Mouse (Mus musculus) spleen, postnatal 10 days (tissue): ENCODE results near the gene Muc20.

ENCODE experiments used
- DNase-seq, 2 experiments: peaks; one replicate each; pipeline ENCODE4 v3.0.0; 2021 to 2022; ENCODE audit warnings: low spot score in 2 of 2

Muc20 gene

DNA sequence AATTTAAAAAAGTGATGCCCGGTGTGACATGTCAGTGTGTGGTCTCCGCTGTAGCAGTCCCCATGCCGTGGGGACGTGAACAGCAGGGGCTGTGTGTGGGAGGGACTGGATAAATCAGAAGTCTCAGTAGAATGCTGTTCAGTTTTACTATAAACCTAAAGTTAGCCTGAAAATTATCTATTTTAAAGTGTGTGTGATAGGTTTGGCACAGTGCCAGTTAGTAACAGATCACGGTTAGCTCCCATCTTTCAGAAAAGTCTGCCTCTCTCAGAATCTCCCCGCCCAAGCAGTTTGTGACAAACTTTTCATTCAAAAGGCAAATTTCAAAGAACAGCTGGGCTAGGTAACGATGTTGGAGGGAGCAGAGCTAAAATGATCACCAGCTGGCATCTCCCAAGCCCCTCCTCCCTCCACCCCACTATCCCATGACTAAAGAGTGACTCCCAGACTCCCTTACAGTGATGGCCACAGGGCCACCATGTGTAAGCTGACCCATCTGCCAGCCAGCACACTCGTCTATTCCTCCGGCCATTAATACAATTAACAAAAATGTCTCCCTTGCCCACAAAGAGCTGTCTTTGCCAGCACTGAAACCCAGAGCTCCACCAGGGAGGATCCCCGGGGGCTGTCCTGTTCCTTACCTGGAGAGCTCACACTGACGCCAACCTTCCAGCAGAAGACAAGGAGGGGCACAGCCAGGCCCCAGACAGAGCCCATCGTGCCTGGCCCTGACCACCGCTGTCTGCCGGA lies 384 bp downstream of the Muc20 start:
- no peak for DNase-seq

DNA sequence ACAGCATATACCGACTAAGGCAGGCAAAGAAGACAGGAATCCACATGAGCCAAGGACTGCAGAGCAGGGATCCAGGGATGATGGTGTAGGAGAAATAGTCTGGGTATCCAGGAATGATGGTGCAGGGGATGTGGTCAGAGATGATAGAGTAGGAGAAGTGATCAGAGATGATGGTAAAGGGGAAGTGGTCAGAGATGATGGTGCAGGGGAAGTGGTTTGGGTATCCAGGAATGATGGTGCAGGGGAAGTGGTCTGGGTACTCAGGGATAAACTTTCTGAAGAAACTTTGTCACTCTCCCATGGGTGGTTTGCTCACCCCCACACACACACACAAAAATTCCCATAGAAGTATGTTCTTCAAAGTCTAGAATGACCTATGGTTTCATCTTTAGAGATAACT lies 2.1 kb downstream of the Muc20 start:
- DNase-seq, result no peak

DNA sequence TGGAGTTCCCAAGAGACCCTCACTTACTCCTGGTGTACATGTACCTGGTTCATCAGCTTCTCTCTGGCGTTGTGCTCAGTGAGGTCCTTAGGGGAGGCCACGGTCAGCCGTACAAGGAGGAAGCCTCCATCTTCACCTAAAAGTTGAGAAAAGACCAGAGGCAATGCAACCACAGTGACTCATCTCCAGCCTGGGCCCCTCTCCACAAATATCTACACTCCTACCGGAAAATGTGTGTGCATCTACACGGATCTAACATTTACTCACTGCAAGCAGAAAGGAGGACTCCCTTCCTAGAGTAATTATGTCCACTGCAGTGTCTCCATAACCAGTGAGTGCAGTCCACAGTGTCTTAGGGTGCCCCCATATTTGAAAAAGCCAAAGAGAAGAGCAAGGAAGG lies 7.2 kb downstream of the Muc20 start:
- DNase-seq, result no peak

DNA sequence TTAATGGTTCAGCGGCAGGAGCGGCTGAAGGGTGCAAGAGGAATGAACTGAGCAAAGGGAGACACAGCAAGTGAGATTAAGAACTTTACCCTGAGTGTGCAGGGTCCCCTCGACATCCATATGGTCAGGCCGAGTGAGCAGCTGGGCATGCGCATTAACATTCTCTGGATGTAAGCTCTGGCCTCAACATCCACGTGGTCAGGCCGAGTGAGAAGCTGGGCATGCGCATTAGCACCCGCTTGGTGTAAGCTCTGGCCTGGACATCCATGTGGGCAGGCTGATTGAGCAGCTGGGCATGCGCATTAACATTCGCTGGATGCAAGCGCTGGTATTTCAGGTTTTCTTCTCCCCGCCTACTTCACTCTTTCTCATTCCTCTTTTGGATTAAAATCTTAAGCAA lies 12.4 kb downstream of the Muc20 start:
- DNase-seq, result no peak

DNA sequence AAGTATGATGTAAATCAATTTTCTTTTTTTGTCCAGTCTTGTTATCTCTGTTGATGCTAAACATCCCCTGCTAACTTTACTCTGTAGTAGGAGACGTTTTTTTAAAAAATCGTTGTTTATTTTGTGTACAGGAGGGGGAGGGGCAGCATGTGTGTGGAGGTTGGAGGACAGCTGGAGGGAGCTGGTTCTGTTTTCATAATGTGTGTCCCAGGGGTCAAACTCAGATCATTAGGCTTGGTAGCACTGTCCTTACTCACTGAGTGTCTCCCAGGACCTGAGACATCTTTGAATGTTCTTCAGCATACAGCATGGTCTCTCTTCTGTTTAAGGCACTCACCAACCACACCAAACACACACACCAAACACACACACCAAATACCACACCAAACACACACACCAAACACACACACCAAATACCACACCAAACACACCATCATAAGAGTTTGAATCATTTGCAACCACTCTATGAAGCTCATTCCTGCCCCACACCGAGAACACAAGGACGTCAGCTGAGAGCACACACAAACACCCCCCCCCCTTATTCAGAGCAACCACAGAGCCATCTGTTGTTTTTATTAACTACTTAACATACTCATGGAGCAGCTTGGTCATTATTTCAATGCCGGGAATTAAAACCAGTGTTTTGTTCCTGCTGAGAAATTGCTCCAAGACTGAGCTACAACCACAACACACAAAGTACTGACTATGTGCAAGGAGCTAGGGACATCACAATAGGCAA lies 13.7 kb downstream of the Muc20 start:
- no peak for DNase-seq

DNA sequence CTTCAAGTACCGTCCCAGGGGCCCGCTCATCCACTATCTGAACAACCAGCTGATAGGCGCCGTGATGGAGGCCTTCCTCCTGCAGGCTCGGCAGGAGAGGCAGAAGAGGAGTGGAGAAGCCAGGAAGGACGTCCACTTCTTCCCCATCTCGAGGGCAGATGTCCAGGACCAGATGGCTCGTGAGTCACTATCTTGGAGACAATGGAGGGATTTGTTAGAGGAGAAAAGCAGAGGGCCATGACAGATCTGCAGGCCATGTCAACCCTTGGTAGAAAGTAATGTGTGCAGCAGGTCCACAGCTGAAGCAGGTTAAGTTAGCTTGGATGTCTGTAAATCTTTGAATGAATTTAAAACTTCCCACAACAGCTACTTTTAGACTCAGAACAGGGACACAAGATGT lies 18.3 kb downstream of the Muc20 start:
- no peak for DNase-seq

DNA sequence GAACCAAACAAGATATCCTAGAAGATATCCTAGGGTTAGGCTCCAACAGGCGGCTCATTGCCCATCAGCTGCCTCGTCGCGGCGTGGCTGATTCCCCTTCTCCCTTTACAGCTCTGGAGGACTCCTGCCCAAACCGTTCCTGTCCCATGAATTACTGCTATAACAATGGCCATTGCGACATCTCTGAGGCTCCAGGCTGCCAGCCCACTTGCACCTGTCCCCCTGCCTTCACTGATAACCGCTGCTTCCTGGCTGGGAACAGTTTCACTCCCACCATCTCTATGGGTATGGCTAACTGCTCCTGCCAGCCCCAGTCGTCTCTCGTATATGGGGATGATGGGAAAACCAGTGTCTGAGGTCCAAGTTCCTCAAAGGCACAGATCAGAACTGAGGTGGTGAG lies 20.6 kb downstream of the Muc20 start:
- no peak for DNase-seq

DNA sequence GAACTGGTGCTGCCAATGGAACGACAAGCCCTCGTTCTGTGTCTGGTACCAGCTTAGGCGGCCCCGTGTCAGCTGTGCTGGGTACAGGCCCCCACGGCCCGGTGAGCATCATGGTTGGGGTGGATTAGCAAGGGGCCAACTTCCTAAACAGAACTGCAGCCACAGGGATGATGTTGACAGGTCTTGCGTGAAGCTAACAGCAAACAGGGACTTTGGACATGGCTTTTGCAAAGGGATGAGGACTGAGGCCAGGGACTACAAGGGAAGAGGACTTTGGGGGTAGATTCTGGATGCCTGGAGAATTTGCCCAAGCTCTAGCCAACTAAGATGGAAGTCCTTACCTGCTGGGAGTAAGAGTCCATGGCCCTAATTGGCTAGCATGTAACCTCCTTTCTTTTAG lies 30.3 kb downstream of the Muc20 start:
- DNase-seq, result no peak

DNA sequence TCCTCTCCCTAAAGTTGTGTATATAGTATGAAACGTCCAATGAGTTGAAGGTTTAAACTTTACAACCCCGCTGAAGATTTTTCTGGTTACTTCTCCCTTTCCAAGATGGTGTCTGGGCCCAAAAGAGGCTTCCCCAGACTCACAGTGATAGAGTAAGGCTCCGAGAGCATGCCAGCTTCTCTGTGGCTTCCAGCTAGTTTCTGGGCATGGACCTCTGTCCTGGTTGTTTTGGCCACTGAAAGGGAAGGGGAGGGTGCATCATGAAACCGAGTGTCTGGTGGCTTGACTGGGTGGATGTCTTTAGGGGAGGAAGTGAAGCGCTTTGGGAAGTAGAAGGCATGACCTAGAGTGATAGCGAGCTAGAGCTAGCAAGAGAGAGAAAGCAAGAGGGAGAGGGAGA lies 32.3 kb downstream of the Muc20 start:
- DNase-seq, result no peak

DNA sequence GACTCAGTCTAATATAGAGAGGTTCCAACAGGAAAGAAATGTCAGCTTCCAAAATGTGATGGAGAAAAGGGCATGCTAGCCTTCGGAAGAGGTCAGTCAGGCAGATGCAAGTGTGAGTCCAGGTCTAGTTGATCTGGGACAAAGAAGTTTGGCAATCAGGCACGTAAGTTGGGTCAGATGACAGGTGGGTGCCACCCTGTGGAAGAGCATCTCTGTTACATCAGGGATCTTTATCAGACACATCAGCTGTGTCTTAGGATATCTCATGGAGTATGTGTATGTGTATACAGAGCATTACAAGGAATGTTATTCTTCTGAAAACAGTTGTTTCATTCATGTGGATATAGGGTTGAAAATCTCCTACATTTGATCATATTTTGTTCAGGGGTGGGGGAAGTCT lies 32.7 kb downstream of the Muc20 start:
- DNase-seq, result no peak

DNA sequence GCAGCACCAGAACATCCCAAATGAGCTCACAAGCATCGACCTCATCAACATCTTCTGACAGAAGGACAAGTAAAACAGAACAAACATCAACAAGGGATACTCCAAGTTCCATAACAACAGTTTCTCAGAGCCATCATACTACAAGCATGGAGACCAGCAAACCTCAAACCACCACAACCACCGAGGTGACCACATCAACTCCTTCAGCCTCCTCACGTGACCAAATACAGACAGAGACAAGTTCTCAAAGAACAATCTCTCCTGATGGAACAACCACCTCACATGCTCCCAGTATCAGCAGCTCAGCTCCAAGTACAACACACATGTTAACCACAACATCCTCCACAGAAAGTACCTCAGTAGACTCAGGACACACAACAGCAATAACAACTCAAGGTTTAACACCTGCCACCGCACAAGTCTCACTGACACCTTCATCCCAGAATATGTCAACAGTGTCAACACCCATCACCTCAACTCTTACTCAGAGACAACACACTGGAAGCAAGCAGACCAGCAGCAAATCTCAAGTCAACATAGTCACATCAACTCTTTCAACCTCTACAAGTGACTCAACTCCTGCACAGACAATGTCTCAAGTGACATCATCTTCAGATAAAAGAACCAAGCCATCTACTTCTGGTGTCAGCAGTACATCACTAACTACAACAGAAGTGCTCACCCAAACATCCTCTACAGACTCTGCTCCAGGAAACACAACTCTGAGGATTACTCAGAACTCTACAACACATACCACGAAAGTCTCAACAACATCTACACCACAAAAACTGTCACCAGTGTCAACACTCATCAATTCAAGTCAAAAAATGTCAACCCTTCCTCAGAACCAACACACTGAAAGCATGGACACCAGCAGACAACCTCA lies 46.8 kb downstream of the Muc20 start:
- no peak for DNase-seq

DNA sequence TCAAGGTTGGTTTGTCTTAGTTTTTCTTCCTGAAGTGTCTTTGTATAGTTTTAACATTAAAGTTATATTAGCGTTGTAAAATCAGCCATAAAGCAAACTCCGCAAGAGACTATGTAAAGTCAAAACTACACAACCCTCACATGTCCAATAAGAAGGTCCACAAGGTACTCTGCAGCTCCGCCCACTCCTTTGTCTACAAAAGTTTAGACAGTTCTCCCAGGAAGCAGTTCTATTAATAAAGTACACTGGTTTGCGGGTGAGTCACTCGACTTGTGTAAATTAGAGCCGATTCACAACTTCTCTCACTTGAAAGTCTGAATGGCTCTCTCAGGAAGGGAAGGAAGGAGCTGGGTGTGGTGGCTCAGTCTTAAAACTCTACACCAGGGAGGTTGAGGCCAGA lies 51.4 kb downstream of the Muc20 start:
- DNase-seq, result no peak

DNA sequence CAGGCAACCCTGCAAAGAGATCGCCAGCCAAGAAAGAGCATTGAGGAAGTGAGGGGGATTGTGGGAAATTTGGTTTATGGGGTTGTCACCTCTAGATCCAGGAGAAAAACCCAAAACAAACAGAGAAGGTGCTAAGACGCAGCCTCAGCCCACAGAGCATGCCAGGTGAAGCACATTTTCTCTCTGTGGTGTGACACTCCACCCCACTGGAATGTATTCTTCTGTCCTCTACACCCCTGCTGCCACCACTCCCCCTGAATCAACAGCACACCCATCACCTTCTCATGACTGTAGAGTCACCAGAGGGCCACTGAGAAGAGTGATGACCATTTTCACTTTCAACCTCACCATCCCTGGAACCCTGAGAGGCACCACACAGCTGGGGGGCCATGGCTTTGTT lies 54.5 kb downstream of the Muc20 start:
- no peak for DNase-seq

DNA sequence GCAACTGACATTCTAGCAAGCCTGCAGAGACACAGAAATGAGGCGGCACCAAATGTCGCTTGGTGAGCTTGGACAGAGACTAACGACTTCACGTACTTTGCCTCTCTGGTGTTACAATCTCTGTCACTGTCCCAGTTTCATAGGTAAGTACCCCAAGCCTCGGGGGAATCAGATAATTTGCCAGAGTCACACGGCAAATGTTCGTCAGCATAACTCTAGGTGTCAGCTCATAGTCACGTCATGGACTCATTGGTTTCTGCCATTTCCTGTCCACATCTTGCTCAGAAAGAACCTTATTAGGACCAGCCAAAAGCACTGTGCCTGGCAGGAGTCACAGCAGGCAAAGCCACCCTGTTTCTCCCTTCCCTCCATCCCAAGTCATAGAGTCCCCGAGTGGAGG lies 55.9 kb downstream of the Muc20 start:
- DNase-seq, result no peak

DNA sequence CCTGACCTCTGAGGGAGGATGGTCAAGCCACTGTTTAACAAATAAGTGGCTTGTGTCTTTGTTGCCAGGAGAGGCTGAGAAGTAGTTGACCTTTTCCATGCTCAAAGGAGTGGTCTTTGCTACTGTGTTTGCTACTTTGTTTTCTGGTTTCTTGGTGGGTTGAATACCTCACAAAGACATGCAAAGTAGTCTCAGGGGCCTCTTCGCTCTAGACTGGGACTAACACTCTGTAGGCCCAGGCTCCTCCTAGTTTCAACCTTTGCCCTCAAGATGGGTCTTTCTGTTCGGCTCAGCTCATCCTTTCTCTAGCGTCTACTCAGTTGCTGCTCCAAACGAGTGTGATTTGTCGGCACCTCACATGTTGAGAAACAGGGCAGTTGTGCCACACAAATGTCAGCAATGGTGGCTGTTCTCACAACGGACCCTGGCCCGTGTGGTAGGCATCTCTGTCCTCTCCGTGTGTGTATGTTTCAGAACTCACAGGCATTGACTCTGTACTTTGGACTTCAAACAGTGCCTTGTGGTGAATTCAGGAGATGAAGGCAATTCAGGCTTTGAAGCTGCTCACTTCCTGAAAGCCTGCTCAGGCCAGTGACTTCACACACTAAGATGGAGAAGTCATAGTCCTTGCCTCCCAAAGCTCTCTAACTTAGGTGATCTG lies 57.1 kb downstream of the Muc20 start:
- DNase-seq, result no peak

DNA sequence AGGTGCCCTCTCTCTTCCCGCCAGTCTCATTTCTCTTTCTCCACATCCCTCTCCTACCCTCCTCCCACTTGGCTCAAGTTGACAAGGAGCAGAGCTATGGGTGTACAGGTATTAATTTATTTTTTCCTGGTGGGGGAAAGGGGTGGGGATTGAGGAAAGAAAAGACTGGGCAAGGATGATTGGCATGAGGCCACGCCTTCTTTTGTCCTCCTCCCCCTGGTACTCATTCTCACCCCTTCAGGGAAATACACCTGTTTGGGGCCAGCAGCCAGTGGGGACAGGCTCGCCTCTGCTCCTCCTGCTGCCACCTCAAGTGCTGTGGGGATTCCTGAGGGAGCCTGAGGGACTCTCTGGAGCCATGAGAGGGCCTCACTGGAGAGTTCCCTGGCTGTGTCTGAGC lies 61.2 kb downstream of the Muc20 start:
- no peak for DNase-seq

DNA sequence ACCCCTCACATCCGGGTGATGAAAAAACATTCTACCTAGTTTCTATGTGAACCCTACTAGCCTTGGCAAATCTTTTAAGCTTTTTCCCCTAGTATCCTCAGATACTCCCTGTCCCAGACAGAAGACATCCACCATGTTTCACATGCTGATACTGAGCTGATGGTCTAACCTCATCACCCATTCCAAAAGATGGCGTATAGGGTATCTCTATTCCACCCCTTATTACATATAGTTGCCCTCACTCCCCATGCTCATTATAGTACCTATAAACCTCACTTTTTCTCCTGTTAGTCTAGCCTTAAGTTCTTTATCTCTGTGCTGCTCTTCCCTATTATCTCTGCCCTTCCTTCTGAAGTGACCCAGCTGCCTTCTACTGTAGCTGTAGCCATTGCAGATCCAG lies 61.6 kb downstream of the Muc20 start, which contains the start of gene Muc4:
Gene Muc4 (plus strand): TSS at position 301 of the 400 bp plus-strand sequence.
- no peak for DNase-seq

DNA sequence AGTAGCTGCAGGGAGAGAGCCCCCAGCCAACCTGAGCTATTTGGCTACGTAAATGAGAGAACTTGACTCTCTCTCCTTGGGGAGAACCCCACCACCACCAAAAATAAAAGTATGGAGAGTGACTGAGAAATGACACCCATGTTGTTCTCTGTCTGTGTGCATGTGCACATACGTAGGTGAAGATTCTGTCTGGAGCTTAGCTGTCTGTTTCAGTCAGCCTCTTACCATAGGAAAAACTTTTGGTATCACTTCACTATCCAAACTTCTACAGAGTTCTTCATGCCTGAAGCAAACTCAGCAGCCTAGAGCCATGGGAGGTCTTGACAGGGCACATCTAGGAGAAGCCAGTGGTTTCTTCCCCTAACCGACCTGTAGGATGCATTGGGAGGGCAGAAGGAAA lies 64.0 kb downstream of the Muc20 start:
- DNase-seq, result no peak

DNA sequence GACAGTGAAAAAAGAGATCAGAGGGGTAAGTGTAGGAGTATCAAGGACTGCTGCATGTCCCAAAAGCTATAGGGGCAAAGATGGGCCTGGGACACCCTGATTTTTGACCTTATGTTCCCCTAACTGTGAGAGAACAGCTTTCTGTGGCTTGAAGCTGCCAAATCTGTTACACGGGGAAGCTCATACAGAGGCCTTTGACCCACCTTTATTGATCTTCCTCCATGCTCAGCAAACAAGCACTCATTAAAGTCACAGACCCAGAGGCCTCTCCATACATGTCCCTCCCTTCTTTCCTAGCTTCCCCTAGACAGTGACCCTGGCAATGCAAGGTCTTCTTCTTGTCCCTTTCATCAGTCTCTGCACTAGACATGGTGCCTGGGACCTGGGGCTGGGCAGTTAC lies 68.5 kb downstream of the Muc20 start:
- DNase-seq, result no peak

DNA sequence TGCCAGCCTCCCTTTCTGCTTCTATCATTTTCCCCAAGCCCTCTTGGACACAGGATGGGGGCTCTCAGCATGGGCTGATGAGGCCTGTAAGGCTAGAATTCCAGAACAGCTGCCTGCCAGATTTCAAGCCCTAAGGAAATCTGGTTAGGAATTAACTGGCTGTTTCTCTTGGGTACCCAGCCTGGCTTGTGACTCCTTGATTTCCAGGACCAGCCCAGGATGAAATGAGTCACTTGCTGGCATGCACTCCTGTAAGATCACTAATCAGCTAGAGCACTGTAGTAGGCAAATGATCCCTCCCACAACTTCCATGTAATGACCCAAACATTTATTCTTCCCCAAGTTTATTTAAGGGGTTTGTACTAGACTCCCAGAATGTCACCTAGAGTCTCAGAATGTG lies 69.0 kb downstream of the Muc20 start:
- no peak for DNase-seq
